Mouse (Mus musculus) adrenal gland, postnatal 14 days (tissue): ENCODE data around the gene Gm5157. TPM values are rescaled to one million over a fixed set of nuclear protein-coding genes. Genes with fewer than 3 reads are reported as not detected.
"Not testable (repeated sequence)": the region's sequence is repeated elsewhere in the genome, so short reads cannot be mapped to it uniquely, and the experiment has no call there.

Experiments
- DNase-seq: peaks from one replicate; pipeline ENCODE4 v3.0.0; 2021; ENCODE audit warnings: mixed read lengths
- long read RNA-seq, 2 experiments: library from polyadenylated mRNA; stranded (forward); transcript quantifications; one replicate each; pipeline ENCODE4 v2.0.0; 2021
- total RNA-seq: library from RNA; stranded (reverse); gene quantifications from 2 replicates; pipeline ENCODE4 v1.2.3, GENCODE M21; 2021

Gene Gm5157
- not detected in 2 replicates for total RNA-seq
- long read RNA-seq, experiment 1: 0 reads
- long read RNA-seq, experiment 2: 0 reads

GRCm38 (mm10) chr7:21190323-21190722 is at the start of gene Gm5157:
Gene Gm5157 (minus strand): TSS chr7:21190423.
- DNase-seq: not testable (repeated sequence)

- DNase-seq: not testable (repeated sequence)
Observed at GRCm38 (mm10) chr7:21161885-21162284, 28.3 kb downstream of the Gm5157 start, which contains the start of gene Vmn1r123. Gene Vmn1r123 (plus strand): TSS chr7:21162185.

Other genes with a start within 250 kb of the Gm5157 start
- not detected in 2 replicates for gene Vmn1r119, start 178.0 kb downstream of the Gm5157 start, total RNA-seq
- gene Vmn1r120, start 136.6 kb downstream of the Gm5157 start, total RNA-seq: not detected in 2 replicates
- gene Vmn1r121, start 91.9 kb downstream of the Gm5157 start, total RNA-seq: not detected in 2 replicates
- not detected in 2 replicates for gene Vmn1r122, start 56.3 kb downstream of the Gm5157 start, total RNA-seq
- gene Vmn1r123, start 28.2 kb downstream of the Gm5157 start, total RNA-seq: not detected in 2 replicates
- gene Vmn1r124, start 70.2 kb upstream of the Gm5157 start, total RNA-seq: not detected in 2 replicates
- gene Vmn1r125, start 81.8 kb upstream of the Gm5157 start, total RNA-seq: not detected in 2 replicates
- gene Vmn1r126, start 111.0 kb upstream of the Gm5157 start, total RNA-seq: not detected in 2 replicates
- gene Vmn1r127, start 129.4 kb upstream of the Gm5157 start, total RNA-seq: not detected in 2 replicates
- not detected in 2 replicates for gene Vmn1r128, start 158.9 kb upstream of the Gm5157 start, total RNA-seq
- not detected in 2 replicates for gene Vmn1r129, start 170.9 kb upstream of the Gm5157 start, total RNA-seq
- gene Gm6882, start 242.3 kb upstream of the Gm5157 start, total RNA-seq: not detected in 2 replicates